In genomic region chr14:48664841-48665815, GRCm38 (mm10) we compare ENCODE assay signal across 9 mouse cellular contexts. TPM values are rescaled to one million over a fixed set of nuclear protein-coding genes. Genes with fewer than 3 reads are reported as not detected.
DNase-seq lines count a peak whose midpoint lies in the region; ATAC-seq lines count a peak whose summit lies in the region.
"Had no signal": no experiment of that assay in that cellular context is flagged by ENCODE, and none has a peak within 500 bp of the region (broad histone marks: within the 10 kb centered on the region; RNA-seq: fewer than 3 reads in every experiment).

No protein-coding gene starts in this region.

- H3K9ac ChIP-seq in kidney, embryonic 14.5 days (ENCODE audit: low read depth, low read length): no peak overlapping the region
- H3K9ac ChIP-seq in heart, embryonic 14.5 days (ENCODE audit: low read length): no peak overlapping the region; the same call in 1 of the 2 replicates
- H3K9ac ChIP-seq in midbrain, embryonic 13.5 days (replicated peaks): peak overlapping the region; percentile 97

- no peaks in the 10 kb centered on the region for H3K36me3 ChIP-seq in kidney, embryonic 14.5 days (ENCODE audit: control insufficient read depth, insufficient read depth, low read length)
- H3K36me3 ChIP-seq in heart, embryonic 14.5 days (ENCODE audit: control insufficient read depth, insufficient read depth, low read length): no peaks in the 10 kb centered on the region
- H3K36me3 ChIP-seq in midbrain, embryonic 13.5 days: peaks cover 6% of the 10 kb centered on the region; the same call in 1 of the 2 replicates

- H3K27ac ChIP-seq in kidney, embryonic 14.5 days (ENCODE audit: low read depth, low read length): no peak overlapping the region
- H3K27ac ChIP-seq in heart, embryonic 14.5 days (replicated peaks in 1 of 2; ENCODE audit: control insufficient read depth in 1 of 2, insufficient read depth in 1 of 2, low read depth in 2 of 2, low read length in 2 of 2): no peak overlapping the region
- peak overlapping the region; percentile 90 for H3K27ac ChIP-seq in midbrain, embryonic 13.5 days

- ATAC-seq in kidney, embryonic 14.5 days (ENCODE audit: low FRiP score, low TSS enrichment): peak; percentile 43; the same call in 1 of the 2 replicates
- ATAC-seq in heart, embryonic 14.5 days (ENCODE audit: insufficient number of reproducible peaks, insufficient read depth, low FRiP score, low read depth): no peak
- no peak for ATAC-seq in midbrain, embryonic 13.5 days
- ATAC-seq: Patski had no signal

- 1% methylated on average over 50 of the region's 50 CpGs for WGBS in kidney, embryonic 14.5 days
- WGBS in heart, embryonic 14.5 days: under 1% methylated on average over 50 of the region's 50 CpGs
- WGBS in midbrain, embryonic 13.5 days: under 1% methylated on average over 50 of the region's 50 CpGs

- H3K4me3 ChIP-seq in kidney, embryonic 14.5 days (ENCODE audit: low read length): no peak overlapping the region
- H3K4me3 ChIP-seq in heart, embryonic 14.5 days (ENCODE audit: control insufficient read depth in 1 of 2, insufficient read depth in 1 of 2, low read depth in 1 of 2, low read length in 2 of 2): 0 out of 4 replicates have a peak overlapping the region, but pooled peaks of 1 of the 2 experiments have one; percentile 11
- peak overlapping the region; percentile 69 for H3K4me3 ChIP-seq in midbrain, embryonic 13.5 days (replicated peaks)

- H3K4me2 ChIP-seq in kidney, embryonic 14.5 days (replicated peaks; ENCODE audit: low read depth, low read length): no peak overlapping the region
- peak overlapping the region; percentile 25; the same call in 1 of the 2 replicates for H3K4me2 ChIP-seq in heart, embryonic 14.5 days (ENCODE audit: low read length)
- H3K4me2 ChIP-seq in midbrain, embryonic 13.5 days (replicated peaks): peak overlapping the region; percentile 89

- H3K9me3 ChIP-seq in kidney, embryonic 14.5 days (ENCODE audit: control insufficient read depth, low read length): no peaks in the 10 kb centered on the region
- no peaks in the 10 kb centered on the region for H3K9me3 ChIP-seq in heart, embryonic 14.5 days (ENCODE audit: control insufficient read depth, low read length)
- H3K9me3 ChIP-seq in midbrain, embryonic 13.5 days: no peaks in the 10 kb centered on the region

- no peak for DNase-seq in kidney, adult 8-10 months
- peak; percentile 38 for DNase-seq in cerebellum, adult 9-10 months
- DNase-seq in spleen, postnatal 14 days (ENCODE audit: low spot score in 2 of 2): no peak
- DNase-seq in B cell, adult 2 months: no peak
- no peak for DNase-seq in spleen, postnatal 4 days (ENCODE audit: low spot score in 2 of 2)

- peaks cover 88% of the 10 kb centered on the region for H3K27me3 ChIP-seq in kidney, embryonic 14.5 days (ENCODE audit: control insufficient read depth, insufficient read depth, low read length)
- peaks cover 96% of the 10 kb centered on the region for H3K27me3 ChIP-seq in heart, embryonic 14.5 days (ENCODE audit: control insufficient read depth, insufficient read depth, low read length)
- H3K27me3 ChIP-seq in midbrain, embryonic 13.5 days: peaks cover 18% of the 10 kb centered on the region

- no peaks in the 10 kb centered on the region for H3K4me1 ChIP-seq in kidney, embryonic 14.5 days (ENCODE audit: control insufficient read depth, insufficient read depth, low read length)
- H3K4me1 ChIP-seq in heart, embryonic 14.5 days (ENCODE audit: control insufficient read depth in 2 of 2, insufficient read depth in 2 of 2, low read length in 2 of 2): peaks cover 2 to 9% of the 10 kb centered on the region in 2 experiments; a peak in 2 of 4 replicates
- peaks cover 53% of the 10 kb centered on the region for H3K4me1 ChIP-seq in midbrain, embryonic 13.5 days (replicated peaks)

RNA-seq across cellular contexts. Expression of gene Otx2, which starts 8.5 kb away (rescaled TPM):
- polyA plus RNA-seq in kidney, embryonic 14.5 days (2014; fragmentation: Nextera tagmentation; extraction: Ambion mirVana): not detected in 2 replicates
- polyA plus RNA-seq in heart, embryonic 14.5 days (2014; fragmentation: Nextera tagmentation; extraction: Ambion mirVana): not detected in 2 replicates
- 133 and 155 TPM in 2 replicates for polyA plus RNA-seq in midbrain, embryonic 13.5 days (2015; fragmentation: Nextera tagmentation; extraction: Ambion mirVana)
- polyA plus RNA-seq: Patski had no signal

Comparison
In these comparisons a context has a peak if more than half of its experiments do, and no peak if none do; other contexts are left out.
1. RNA of gene Otx2, which starts 8.5 kb away (polyA plus RNA-seq): 133 to 155 TPM in midbrain, embryonic 13.5 days; not detected in kidney, embryonic 14.5 days and not detected in heart, embryonic 14.5 days; every median in the first group is over 100 times any median in the second.